Mouse (Mus musculus) ovary, postnatal 36 days (tissue): ENCODE results near the gene Itprid2.

Experiments used
- DNase-seq: peaks from one replicate; pipeline ENCODE4 v3.0.0; 2022; ENCODE audit warnings: low spot score, mixed read lengths

Gene Itprid2

DNA sequence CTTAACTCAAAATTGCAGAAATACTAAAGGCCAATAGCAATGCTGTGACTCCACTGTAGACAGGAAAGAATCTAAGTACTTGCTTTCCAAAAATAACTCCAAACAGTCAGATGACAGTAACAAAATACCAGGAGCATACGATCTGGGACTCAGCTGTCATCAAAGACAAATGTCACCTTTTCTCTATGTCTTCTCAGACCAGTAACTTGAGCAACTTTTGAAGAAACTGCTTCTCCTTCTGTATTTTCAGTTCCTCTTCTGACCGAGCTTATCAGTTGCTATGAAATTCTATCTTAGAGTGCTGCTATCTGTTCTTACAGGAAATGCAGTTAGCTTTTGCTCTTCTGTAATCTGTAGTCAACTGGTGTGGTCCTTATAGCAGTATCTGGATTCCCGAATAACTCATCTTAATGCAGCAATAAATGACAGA, 78.5 kb downstream of the Itprid2 start:
- DNase-seq: no peak

DNA sequence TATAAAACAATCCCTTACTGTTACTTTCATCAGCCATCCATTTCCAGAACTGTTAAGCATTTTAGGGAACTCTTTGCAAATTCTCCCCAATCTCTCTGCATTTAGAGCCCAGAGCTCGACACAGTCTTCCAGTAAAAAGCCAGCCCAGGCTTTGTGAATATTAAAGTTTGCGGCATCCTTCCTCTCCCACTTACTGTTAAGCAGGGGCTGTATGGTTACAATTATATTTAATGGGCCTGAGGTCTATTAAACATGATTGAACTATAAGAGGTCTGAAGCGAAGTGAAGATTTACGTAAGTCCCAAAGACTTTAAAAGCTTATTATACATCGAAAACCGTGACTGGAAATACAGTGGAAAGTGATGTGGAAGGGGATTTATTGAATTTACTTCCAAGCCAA, 79.6 kb downstream of the Itprid2 start:
- no peak for DNase-seq

DNA sequence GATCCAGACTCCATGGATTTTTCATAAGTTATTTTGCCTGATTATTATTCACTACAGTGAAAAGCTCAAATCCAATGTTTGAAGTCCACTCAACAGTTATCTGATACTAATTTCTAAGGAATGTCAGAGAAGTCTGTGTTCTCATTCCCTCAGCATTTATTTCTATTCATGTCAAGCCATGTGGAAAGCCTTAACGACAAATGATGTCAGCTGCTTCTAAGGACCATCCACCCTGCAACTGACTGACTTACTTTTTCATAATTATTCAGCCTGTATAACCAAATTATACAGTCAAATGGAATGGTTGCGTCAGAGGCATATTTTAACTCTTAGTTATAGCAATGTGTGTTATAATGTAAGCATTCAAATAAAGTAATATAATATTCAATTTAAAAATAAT, 80.8 kb downstream of the Itprid2 start:
- DNase-seq: no peak

DNA sequence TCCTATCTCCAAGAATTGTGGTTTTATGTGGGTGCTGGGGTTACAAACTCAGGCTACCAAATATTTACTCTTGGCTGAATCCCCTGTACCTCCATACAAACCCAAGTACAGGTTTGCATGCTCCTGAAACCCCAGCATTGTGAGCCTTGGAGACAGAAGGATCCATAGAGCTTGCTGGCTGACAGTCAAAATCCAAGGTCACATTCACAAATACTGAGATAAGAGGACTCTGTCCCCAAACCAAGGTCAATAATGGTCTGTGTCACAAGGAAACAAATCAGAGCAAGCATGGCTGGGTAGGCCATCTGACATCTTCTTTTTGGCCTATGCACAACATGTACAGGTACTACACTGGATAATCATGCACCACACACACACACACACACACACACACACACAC, 82.7 kb downstream of the Itprid2 start:
- no peak for DNase-seq

DNA sequence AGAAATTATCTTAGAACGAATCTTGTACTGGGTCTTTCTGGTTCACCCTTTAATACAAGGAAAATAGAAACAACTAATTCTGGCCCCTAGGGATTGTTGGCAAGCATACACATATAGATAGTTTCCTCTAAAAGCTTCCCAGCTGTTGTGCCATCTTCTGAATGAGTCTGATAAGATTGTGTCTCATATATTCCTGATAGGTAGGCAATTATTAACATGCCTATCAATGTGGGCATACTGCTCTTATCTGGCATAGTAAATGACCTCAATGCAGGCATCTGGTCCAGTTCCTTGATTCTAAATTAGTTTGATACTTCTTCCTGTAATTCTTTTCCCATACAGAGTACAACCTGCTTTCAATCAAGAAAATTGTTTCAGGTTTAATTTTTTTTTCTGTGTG, 87.3 kb downstream of the Itprid2 start:
- DNase-seq: no peak
